Mouse (Mus musculus) cerebellum, adult 18-20 months (tissue): ENCODE measurements around the gene Sat2.
"Not testable (repeated sequence)": the region's sequence is repeated elsewhere in the genome, so short reads cannot be mapped to it uniquely, and the experiment has no call there.

Experiments used
- DNase-seq, 2 experiments: peaks; one replicate each; pipeline ENCODE4 v3.0.0; 2021

Sat2 gene

DNA sequence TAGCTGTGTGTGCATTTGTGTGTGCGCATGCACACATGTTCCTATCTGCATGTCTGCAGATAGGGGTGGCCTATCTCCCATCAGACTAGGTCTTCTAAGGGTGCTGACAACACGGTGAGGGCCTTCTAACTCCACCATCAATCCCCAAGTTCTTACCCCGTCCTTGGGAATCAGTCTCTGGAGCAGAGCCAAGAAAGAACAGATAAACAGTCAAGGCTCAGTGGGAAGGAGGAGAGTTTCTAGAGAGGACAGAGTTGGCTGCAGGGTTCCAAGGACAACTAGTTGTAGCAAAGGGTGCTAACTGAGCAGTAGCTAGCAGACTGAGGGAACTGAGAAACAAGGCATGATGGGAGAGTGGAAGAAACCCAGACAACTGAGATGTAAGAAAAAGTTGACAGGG lies 20.1 kb upstream of the Sat2 start:
- DNase-seq: no peak

DNA sequence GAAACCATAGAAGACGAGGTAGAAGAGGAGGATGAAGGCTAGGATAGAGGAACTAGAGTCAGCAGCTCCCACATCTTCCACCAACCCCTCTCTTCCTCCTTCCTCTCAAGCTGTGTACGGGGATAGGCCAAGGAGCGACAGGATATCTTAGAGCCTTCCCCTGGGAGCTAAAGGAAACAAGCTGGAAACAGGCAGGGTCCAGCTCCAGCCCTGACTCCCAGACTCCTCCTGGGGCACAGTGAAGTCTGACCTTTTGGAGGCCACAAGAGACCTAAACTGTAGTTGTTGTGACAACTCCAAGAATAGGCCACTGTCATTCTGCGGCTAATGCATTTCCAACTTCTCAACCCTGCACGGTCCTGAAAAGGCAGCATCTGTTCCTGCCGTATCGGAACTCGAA lies 18.3 kb upstream of the Sat2 start:
- DNase-seq: no peak

DNA sequence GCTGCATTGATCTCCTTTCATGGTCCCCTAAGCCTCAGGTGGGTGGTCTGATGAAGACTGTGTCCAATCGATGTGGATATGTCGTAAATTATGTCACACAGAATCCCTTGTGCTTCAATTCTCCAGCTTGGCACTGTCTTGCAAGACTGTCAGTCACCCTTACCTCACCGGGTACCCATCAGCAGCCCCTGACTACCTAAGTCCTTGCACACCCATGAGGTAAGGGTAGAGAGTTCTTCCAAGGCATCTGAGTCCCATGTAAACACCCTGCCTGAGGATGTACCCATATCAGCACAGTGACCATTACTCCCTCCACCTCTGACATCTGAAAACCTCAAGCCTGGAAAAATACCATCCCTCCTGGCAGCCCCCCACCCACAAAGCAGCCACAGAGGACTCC lies 17.5 kb upstream of the Sat2 start:
- DNase-seq: peak; percentile 23 to 48

DNA sequence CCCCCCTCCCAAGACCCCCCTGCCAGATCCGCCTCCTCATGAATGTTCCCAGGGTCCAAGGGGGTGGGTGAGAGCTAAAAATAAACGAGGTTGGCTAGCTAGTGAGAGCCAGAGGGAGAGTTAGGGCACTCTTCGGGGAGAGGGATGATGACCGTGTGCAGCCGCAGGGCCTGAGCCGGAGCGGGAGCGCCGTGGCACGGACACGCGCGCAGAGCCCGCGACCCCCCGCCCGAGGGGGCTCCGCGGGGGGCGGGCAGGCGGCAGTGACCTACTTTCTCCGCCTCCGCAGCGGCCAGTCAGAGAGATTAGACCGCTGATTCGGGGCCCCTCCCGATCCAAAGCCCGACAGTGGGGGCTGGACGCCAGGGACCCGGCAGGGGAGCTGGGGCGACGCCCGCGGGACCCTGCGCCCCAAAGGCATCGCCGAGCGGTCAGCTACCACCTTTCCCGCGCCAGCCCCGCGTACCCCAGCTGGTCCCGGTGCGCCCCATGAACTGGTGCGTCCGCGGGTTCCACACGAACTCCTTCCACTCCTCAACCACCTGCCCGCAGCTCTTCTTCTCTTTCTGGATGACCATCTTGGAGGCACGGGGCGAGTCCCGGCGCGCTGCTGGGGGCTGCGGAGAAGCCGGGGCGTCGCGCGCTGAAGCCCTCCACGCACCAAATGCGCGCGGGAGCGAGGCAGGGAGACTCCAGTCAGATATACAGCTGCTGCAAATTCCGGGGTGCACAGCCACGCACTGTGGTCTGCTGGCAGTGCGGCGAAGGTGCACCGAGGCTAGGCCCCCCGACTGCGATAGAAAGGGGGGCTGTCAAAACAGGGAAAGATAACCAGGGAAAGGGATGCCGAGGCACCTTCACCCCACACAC lies 16.8 kb upstream of the Sat2 start:
- DNase-seq: peak; percentile 79 to 87

DNA sequence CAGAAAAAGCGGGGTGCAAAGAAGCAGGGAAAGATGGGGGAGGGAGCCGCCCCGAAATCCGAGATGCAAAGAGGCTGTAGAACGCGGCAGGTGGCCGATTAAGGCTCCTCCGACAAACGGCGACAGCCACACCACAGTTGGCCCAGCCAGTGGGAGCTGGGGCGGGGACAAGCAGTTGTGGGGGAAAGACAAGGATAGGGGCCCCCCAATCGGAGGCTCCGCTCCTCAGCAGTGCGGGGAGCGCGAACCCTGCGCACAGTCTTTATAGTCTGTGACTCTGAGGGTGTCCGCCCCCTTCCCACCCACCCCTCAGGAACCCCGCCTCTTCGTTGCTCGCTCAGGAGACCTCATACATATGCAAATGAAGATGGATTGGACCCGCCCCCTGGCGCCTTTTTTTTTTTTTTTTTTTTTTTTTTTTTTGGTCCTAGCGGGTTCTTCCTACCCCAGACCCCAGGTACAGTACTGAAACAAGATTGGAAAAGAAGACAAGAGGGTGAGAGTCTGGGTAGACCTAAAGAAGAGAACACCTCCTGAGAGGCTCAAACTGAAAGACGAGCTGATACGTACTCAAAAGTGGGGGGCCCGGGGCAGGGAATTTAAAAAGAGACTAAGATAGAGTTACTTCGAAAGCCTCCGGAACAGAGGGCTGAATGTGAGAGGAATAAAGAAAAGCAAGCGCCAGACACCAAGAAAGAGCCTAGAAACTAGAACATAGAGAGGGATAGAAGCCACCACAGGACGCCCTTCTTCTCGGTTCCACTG lies 15.9 kb upstream of the Sat2 start, which contains the start of gene Atp1b2:
Atp1b2 (minus strand) TSS at position 217 of the 765 bp plus-strand sequence.
- DNase-seq: peak; percentile 90 to 92

DNA sequence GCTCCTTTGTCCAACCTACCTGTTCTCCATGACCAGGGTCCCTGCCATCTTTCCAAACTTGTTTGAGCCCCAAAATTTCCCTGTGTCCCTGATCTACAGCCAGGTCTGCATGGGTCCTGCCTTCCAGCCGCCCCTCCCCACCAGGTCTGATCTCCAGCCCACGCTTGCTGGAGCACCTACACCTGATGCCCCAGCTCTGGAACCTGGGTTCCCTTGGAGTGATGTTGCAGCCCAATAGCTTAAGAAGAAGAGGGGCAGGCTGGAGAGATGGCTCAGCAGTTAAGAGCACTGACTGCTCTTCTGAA lies 15.4 kb upstream of the Sat2 start:
- peak in 1 of 2 experiments; percentile 29 for DNase-seq

DNA sequence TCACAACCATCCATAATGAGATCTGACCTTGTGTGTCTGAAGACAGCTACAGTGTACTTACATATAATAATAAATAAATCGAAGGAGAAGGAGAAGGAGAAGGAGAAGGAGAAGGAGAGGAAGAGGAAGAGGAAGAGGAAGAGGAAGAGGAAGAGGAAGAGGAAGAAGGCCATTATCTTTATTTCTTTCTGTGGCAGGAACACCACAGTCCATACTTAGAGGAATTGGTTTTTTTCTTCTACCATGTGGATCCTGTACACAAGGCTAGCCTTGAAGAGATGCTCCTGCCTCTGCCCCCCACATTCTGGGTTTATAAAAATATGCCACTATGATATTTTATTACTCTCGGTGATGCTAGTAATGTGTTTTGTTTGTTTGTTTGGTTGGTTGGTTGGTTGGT lies 15.0 kb upstream of the Sat2 start:
- no peak for DNase-seq

DNA sequence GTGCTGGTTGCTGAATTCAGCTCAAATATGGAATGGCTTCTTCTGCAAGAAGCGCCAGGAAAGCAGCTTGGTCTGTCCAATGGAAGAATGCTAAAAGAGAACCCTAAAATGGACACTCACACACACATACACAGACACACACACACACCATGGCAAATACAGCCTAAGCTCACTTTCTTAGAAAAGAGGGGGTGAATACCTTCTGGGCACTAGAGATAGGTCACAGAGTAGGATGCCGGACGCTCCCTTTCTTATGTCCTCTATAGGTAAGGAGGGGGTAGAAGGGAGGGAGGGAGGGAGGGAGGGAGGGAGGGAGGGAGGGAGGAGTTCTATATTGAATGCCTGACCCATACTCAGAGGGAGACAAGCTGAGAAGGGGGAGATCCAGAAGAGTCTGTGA lies 13.3 kb upstream of the Sat2 start:
- DNase-seq: no peak

DNA sequence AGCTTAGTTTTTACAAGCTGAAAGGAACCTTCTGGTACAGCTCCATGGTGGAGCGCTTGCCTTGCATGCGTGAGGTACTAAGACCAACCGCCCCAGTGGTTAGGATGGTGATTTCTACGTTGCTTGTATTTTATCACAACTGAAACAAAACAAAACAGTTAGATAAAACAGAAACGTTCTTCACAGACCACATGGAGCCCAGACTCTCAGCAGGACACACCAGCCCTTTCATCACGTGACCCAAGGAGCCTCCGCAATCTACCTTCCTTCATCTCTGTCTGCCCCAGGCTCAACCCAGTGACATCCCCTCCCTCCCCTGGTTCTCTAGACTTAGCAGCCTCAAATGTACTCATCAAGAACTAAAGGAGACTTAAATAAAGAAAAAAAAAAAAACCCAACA lies 12.4 kb upstream of the Sat2 start:
- DNase-seq: no peak

DNA sequence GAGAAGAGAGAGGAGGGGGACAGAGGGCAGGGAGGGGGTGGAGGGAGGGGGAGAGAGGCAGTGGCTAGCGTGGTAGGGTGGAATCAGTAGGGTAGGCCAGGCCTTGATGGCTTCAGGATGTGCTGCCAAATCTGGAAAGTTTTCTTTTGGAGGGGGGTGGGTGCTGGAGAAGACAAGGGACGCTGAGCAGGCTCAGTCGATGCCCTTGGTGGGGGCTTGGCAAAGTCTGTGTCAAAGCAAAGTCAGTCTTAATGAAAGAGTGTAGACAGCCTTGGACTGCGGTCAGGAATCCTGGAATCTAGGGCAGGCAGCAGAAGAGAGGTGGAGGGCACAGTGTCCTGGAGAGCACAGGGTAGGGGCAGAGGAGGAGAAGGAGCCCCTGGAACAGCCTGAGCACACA lies 10.9 kb upstream of the Sat2 start:
- peak in 1 of 2 experiments; percentile 40 for DNase-seq

DNA sequence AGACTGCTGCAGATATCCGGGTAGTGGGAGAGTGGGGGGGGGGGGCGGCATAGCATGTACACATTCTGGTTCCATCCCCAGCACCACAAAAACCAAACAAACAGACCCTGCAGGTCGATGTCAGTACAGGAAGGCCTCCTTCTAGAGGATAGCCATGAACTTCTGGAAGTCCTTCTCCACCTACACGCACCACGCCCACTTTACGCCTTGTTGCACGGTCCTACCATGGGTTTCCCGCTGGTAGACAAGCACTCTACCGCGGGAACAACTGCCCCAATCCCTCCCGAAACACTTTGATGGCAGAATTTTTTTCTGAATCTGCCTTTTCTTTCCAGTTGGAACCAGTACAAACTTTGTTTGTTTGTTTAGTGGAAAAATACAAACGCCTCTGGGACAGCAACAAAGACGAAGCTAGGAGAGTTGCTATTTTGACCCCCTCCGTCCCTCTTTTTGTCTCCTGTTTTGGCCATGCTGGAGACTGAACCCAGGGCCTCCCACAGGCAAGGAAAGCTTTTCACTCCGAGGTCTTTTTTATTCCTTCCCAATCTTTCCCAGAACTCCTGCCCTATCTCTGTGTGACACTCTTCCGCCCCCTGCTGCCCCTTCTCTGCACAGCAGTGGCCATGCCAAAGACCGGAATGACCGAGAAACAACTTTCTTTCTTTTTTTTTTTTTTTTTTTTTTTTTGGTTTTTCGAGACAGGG lies 8.1 kb upstream of the Sat2 start:
- peak; percentile 87 for DNase-seq

DNA sequence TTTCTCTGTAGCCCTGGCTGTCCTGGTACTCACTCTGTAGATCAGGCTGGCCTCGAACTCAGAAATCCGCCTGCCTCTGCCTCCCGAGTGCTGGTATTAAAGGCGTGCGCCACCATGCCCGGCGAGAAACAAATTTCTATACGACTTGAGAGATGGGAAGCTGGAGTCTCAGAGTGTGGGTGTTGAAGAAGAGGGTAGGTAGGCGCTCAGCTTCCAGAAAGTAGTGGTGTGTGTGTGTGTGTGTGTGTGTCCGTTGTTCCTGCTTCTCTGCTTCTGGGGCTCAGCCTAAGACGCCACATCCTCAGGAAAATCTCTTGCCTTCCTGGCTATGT lies 7.6 kb upstream of the Sat2 start:
- not testable (repeated sequence) for DNase-seq

DNA sequence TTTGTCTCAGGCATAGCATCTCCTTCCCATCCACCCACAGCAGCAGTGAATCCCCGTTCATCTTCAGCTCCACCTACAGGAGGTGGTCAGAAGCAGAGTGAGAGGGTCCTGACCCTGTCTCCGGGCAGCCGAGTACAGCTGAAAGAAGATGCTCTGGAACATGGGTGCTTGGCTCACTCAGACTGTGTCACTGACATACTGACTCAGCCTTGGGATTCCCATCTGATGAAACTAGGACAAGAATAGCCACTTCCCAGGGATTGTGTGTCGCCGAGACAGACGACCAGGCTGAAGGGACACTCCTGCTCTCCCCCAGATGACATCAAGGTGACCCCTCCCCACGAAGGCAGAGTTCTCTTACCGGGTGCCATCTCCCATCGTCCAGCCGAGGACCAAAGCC lies 5.0 kb upstream of the Sat2 start:
- DNase-seq: no peak

DNA sequence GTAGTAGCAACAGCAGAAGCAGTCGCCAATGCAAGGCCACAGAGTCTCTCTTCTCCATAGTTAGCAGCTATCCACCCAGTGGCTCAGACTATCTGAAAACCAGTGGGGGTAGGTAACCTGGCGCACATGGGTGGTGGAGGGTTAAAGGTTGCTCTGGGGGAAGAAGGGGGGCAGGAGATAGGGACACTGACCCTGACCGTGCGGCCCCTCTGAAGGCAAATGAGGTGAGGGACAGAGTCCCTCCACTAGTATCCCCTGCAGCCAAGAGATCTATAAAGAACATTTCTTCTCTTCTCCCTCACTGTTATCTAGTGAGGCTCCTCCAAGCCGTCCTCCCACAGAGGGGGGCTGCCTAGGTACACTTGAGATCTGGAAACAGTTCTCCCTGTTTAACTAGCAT lies 4.0 kb upstream of the Sat2 start, which contains the start of gene Shbg:
Shbg (minus strand) TSS at position 101 of the 400 bp plus-strand sequence.
- no peak for DNase-seq

DNA sequence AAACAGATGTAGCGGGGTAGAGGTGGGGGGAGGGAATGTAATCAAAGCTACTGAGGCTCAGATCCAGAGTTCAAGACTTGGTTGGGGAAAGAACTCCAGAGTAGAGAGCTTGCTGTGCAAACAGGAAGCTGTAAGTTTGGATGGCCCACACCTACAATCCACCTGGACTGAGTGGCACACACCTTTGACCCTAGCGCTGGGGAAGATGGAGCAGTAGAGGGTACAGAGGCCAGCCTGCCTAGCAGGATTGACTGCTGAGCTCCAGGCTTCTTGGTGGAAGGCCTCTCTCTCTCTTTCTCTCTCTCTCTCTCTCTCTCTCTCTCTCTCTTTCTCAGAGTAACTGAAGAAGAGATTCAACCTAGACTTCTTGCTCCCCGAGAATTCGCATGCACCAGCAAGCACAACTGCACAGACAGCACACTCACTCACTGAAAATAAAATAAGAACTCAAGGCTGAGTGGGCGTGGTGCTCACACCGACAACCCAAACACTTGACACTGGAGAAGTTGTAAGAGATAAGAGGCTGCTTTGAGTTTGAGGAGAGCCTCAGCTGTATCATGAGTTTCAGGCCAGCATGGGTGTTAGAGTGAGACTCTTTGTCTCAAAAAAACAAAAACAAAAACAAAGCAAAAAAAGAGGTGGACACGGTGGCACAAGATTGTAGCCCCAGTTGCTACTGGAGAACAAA lies 1.3 kb upstream of the Sat2 start:
- DNase-seq: no peak

DNA sequence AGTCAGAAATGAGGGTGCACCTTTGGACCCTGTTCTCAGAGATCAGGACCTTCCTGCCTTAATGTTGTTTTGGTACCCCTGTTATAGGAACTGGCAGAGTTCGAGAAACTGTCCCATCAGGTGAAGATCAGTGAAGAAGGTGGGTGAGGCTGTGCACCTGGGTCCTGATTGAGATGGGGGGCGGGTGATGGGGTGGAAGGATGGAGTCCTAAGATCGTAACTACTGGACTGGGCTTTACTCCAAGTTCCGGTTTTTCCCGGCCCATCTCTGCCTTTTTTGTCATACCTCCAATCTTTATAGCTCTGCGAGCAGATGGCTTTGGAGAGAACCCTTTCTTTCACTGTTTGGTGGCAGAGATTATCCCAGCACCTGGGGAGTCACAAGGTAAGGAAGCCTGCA lies 582 bp downstream of the Sat2 start:
- peak; percentile 51 to 57 for DNase-seq

DNA sequence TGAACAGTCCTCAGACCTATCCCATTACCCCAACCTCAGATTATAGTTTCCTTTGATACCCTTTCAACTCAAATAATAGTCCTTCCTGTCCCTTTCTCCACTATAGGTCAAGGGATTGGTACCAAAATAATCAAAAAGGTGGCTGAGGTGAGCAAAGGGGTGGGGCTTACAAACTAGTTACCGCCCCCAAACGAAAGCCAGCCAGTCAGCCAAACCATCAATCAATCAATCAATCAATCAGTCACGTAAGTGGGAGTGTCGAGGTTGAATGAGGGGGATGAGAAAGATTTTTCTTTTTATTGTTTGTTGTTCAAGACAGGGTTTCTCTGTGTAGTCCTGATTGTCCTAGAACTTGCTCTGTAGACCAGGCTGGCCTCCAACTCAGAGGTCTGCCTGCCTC lies 1.2 kb downstream of the Sat2 start:
- DNase-seq: no peak

DNA sequence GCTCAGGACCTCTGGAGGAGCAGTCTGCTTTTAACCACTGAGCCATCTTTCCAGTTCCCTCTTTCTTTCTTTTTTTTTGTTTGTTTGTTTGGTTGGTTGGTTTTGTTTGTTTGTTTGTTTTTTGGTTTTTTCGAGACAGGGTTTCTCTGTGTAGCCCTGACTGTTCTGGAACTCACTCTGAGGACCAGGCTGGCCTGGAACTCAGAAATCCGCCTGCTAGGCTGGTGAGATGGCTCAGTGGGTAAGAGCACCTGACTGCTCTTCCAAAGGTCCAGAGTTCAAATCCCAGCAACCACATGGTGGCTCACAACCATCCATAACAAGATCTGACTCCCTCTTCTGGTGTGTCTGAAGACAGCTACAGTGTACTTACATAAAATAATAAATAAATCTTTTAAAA lies 2.5 kb downstream of the Sat2 start:
- DNase-seq: not testable (repeated sequence)

DNA sequence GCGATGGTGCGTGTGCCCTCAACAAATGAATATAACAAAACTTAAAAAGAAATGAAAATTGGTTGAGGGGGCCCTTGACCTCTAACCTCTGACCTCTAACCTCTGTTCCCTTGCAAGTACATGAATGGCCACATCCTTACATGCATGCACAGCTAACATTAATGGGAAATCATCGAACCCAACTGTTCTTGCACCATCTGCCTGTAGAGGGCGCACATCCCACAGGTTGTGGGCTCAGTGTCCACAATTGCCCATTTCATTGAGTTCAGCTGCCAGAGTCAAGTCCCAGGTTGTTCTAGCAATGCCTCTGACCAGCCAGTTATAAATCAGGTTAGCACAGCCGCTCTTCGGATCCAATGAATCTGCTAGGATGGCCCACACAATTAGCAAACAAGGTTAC lies 6.5 kb downstream of the Sat2 start:
- peak; percentile 84 to 90 for DNase-seq

DNA sequence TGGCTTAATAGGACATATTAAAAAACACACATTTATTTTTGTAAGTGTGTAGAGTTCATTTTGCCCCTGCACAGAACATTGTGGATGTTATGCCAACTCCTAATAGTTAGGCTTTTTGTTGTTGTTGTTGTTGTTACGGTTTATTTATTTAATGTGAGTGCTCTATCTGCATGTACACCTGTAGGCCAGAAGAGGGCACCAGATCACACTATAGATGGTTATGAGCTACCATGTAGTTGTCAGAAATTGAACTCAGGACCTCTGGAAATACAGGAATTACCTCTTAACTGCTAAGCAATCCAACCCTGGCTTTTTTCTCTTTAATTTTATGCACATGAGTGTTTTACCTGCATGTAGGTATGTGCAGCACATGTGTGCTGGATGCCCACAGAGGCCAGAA lies 8.0 kb downstream of the Sat2 start:
- no peak for DNase-seq

DNA sequence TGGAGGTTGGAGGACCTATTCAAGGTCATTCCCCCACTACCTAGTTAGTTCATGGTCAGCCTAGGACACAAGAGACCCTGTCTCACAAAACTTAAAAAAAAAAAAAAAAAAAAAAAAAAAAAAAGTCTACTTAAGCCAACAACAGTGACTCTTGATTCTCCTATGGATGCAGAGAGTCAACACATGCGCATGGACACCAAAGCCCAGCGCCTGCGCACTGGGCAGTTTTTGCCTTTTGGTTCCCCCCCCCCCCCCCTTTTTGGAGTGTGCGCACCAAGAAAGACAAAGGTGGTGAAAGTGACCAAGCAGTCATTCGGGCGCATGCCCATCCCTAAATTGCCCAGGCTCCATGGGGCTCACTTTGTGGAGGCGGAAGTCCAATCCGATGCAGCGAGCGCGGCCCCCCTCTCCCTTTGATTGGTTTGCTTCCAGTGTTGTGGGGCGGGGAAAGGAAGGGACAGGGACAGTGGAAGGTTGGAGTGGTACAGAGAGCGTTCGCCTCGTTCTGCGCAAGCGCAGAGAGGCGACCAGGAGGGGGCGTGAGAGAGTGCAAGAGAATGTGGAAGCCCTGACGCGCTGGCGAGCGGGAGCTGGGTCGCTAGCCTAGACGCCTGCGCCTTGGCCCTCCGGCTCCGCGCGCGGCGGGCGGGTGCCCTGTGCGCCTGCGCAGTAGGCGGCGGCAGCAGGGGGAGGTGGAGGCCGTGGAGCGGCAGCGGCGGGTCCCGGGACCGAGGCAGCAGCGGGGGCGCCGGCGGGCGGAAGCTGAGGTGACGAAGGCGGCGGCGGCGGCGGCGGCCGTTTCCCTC lies 10.7 kb downstream of the Sat2 start, which contains the start of gene Fxr2:
Fxr2 (plus strand) TSS at position 707 of the 806 bp plus-strand sequence.
- DNase-seq: peak; percentile 100
